Mouse (Mus musculus) C3H10T1/2 (cell line): ENCODE measurements around the gene Zbed4. TPM values are rescaled to one million over a fixed set of nuclear protein-coding genes. Genes with fewer than 3 reads are reported as not detected.

Experiments used
- polyA plus RNA-seq, 2 experiments: library from polyadenylated mRNA; unstranded; fragments of >200 nt; fragmentation: generic; extraction: Trizol; gene quantifications; one replicate each; pipeline ENCODE4 v1.2.1; 2012; ENCODE audit warnings: missing spikeins in 2 of 2

Zbed4 gene
- polyA plus RNA-seq: 1 to 10 TPM in 1 of 2 experiments, under 1 TPM in 1; 0.77 to 3.7 TPM

GRCm38 (mm10) chr15:88751564-88752402, at the start of gene Zbed4:
Zbed4 (plus strand) TSS chr15:88751660.

GRCm38 (mm10) chr15:88733834-88734571, 17.5 kb upstream of the Zbed4 start, which contains the start of gene Brd1:
Brd1 (minus strand) TSS chr15:88734233.

GRCm38 (mm10) chr15:88819026-88819905, 67.8 kb downstream of the Zbed4 start, which contains the start of the genes Alg12 and Creld2:
Alg12 (minus strand) TSS chr15:88819318.
Creld2 (plus strand) TSS chr15:88819646.

Other genes starting within 250 kb of the Zbed4 start
- under 1 TPM in 1 of 2 experiments, not detected in 1; 0.05 TPM for gene Zdhhc25, start 151.4 kb upstream of the Zbed4 start, polyA plus RNA-seq
- gene Brd1, start 17.4 kb upstream of the Zbed4 start, polyA plus RNA-seq: 10 to 100 TPM in 1 of 2 experiments, 1 to 10 TPM in 1; 2.1 to 20.4 TPM
- gene Alg12, start 67.7 kb downstream of the Zbed4 start, polyA plus RNA-seq: 10 to 100 TPM in 1 of 2 experiments, 1 to 10 TPM in 1; 6.9 to 16.1 TPM
- 10 to 100 TPM; 50.1 to 73.5 TPM for gene Creld2, start 68.0 kb downstream of the Zbed4 start, polyA plus RNA-seq
- gene Pim3, start 110.5 kb downstream of the Zbed4 start, polyA plus RNA-seq: 10 to 100 TPM; 12.4 to 29.2 TPM
- not detected for gene Ttll8, start 202.8 kb downstream of the Zbed4 start, polyA plus RNA-seq
- gene Mlc1, start 227.3 kb downstream of the Zbed4 start, polyA plus RNA-seq: under 1 TPM; 0.01 to 0.04 TPM
- gene Mov10l1, start 231.2 kb downstream of the Zbed4 start, polyA plus RNA-seq: under 1 TPM in 1 of 2 experiments, not detected in 1; 0.01 TPM